Mouse (Mus musculus) lung, adult 2 months (tissue): ENCODE measurements around the gene U2surp.

Experiments
- CTCF ChIP-seq: fragments of 200-500 bp; IDR thresholded peaks from 2 replicates; pipeline ENCODE4 v1.5.1; 2011; ENCODE audit warnings: mild to moderate bottlenecking, low read length, control low read depth; ENCODE audit not compliant: insufficient read depth
- POLR2A ChIP-seq: fragments of 200-500 bp; IDR thresholded peaks from 2 replicates; pipeline ENCODE4 v1.6.1; 2011; ENCODE audit warnings: low read depth, mild to moderate bottlenecking, control low read depth, low read length, borderline replicate concordance; ENCODE audit errors: extremely low read depth

DNA sequence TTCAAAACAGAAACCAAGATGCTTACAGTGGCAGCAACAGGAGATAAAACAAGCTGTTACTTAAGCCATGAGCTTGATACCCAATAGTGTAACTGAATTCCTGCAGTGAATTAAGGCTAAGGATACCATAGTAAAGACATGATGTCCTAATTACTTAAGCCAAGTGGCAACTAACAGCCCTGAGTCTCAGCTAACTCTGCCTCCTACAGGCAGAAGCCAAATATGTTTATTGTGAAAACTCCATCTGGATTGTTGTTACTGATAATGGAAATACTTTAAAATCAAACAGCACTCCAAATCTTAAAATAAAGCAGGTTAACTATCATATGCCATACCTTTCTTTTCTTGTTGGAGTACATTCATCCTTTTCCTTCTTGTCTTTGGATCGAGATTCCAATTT lies 47.8 kb downstream of the U2surp start:
- TF ChIP-seq CTCF (no peak), POLR2A (no peak)
